Mouse (Mus musculus) lung, embryonic 16.5 days (tissue): ENCODE results near the gene D030056L22Rik. TPM values are rescaled to one million over a fixed set of nuclear protein-coding genes. Genes with fewer than 3 reads are reported as not detected.
A peak's percentile ranks its signal among the peaks of the same experiment; 100 is the strongest.

Experiments
- ATAC-seq: fragments of 200-750 bp; cut with Nextera tagmentation; 2 replicates; pipeline ENCODE4 v1.8.0; 2017; ENCODE audit warnings: low read depth, mild to moderate bottlenecking, moderate library complexity
- H3K27ac ChIP-seq: fragments of 300-500 bp; sonication (generic); 2 replicates; pipeline ENCODE4 v1.5.1; 2014; ENCODE audit warnings: mild to moderate bottlenecking, control low read depth, low read length
- H3K27me3 ChIP-seq: fragments of 300-500 bp; sonication (generic); 2 replicates; pipeline ENCODE4 v1.6.1; 2014; ENCODE audit warnings: low read depth, low read length, mixed read lengths; ENCODE audit not compliant: control insufficient read depth, insufficient read depth
- H3K36me3 ChIP-seq: fragments of 300-500 bp; sonication (generic); 2 replicates; pipeline ENCODE4 v1.6.1; 2014; ENCODE audit warnings: low read length; ENCODE audit not compliant: control insufficient read depth, insufficient read depth
- H3K4me1 ChIP-seq: fragments of 300-500 bp; sonication (generic); replicated peaks from 2 replicates; pipeline ENCODE4 v1.6.1; 2014; ENCODE audit warnings: low read length, mixed read lengths; ENCODE audit not compliant: control insufficient read depth, insufficient read depth
- H3K4me2 ChIP-seq: fragments of 300-500 bp; sonication (generic); 2 replicates; pipeline ENCODE4 v1.6.1; 2014; ENCODE audit warnings: low read depth, low read length, control low read depth
- H3K4me3 ChIP-seq: fragments of 300-500 bp; sonication (generic); 2 replicates; pipeline ENCODE4 v1.5.1; 2014; ENCODE audit warnings: mild to moderate bottlenecking, low read length, control low read depth
- H3K9ac ChIP-seq: fragments of 300-500 bp; sonication (generic); 2 replicates; pipeline ENCODE4 v1.6.1; 2014; ENCODE audit warnings: low read length, control low read depth
- H3K9me3 ChIP-seq: fragments of 300-500 bp; sonication (generic); 2 replicates; pipeline ENCODE4 v1.6.1; 2016; ENCODE audit warnings: low read length; ENCODE audit not compliant: control insufficient read depth
- WGBS: fragments of 180-500 bp; shearing (Covaris S2); extraction: QIAGEN DNeasy Blood & Tissue Kit; methylation state at CpG from one replicate; pipeline ENCODE4 v1.1.7; 2014; 5-methylcytosine and 5-hydroxymethylcytosine counted together
- polyA plus RNA-seq: library from polyadenylated mRNA; unstranded; fragments of >200 nt; fragmentation: Nextera tagmentation; extraction: Ambion mirVana; gene quantifications from 2 replicates; pipeline ENCODE4 v1.2.1, GENCODE M21; 2015

Gene D030056L22Rik
- polyA plus RNA-seq, 1 experiment from 2014 or later = 29.0 TPM

- ATAC-seq = no peak
- H3K4me1 ChIP-seq = no peaks in the 10 kb centered on the region
- no peaks in the 10 kb centered on the region; the same call in 1 of the 2 replicates for H3K27me3 ChIP-seq
- no peak overlapping the region for H3K27ac ChIP-seq
- H3K36me3 ChIP-seq = no peaks in the 10 kb centered on the region
- H3K9ac ChIP-seq = no peak overlapping the region
- no peak overlapping the region for H3K4me2 ChIP-seq
- no peak overlapping the region for H3K4me3 ChIP-seq
- 82% methylated on average over 5 of the region's 5 CpGs for WGBS
- H3K9me3 ChIP-seq = no peaks in the 10 kb centered on the region
Measured at GRCm38 (mm10) chr19:18746576-18747340, 33.8 kb downstream of the D030056L22Rik start.

GRCm38 (mm10) chr19:18747379-18747778 lies 34.4 kb downstream of the D030056L22Rik start:
- no peak overlapping the region for H3K9ac ChIP-seq
- H3K27me3 ChIP-seq = no peaks in the 10 kb centered on the region; the same call in 1 of the 2 replicates
- H3K4me3 ChIP-seq = no peak overlapping the region
- no peak overlapping the region for H3K4me2 ChIP-seq
- 88% methylated on average over 4 of the region's 4 CpGs for WGBS
- no peak overlapping the region for H3K27ac ChIP-seq
- no peak for ATAC-seq
- H3K9me3 ChIP-seq = no peaks in the 10 kb centered on the region
- H3K36me3 ChIP-seq = no peaks in the 10 kb centered on the region
- H3K4me1 ChIP-seq = no peaks in the 10 kb centered on the region

DNA sequence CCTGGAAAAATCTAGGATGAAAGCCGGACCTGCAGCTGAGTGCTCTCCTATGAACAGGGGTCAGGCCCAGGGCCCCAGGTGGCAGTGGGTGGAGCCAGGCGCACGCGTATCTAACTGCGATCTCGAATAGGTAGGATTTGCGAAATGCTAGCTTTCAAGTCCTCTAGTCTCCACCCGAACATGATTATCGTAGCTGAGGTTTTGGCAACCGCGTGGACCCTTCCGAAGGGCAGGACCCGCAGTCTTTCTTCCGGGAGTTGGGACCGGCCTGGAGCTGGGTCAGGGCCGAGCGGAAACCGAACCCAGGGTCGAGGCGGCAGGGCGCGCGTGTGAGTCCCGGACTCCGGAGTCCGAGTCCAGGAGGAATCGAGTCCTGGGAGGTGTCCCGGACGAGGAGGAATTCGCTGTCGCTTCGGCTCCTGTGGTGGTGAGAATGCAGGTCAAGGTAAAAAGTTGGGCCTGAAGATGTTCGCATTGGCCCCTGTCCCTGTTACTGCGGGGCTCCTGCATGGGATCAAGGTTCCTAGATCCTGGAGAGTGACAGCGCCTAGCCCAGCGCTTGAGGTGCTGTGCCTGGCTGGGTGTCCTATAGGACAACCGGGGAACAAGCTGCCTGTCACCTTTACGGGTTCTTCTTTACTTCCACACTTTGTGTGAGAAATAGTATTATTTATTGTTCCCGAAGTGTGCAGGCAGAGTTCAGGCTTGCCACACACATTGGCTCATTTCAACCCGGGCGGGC lies 36.8 kb downstream of the D030056L22Rik start, which contains the start of gene Trpm6:
Trpm6 (plus strand) TSS at position 386 of the 742 bp plus-strand sequence.
- Histone ChIP-seq H3K4me1 (no peaks in the 10 kb centered on the region), H3K27me3 (no peaks in the 10 kb centered on the region; the same call in 1 of the 2 replicates), H3K9ac (peak within 1 kb of the TSS; percentile 68), H3K9me3 (no peaks in the 10 kb centered on the region), H3K4me2 (peak within 1 kb of the TSS; percentile 82), H3K4me3 (peak within 1 kb of the TSS; percentile 54), H3K27ac (no peak within 1 kb of the TSS), H3K36me3 (no peaks in the 10 kb centered on the region)
- 5% methylated on average over 41 of the region's 41 CpGs for WGBS
- peak; percentile 72 for ATAC-seq

DNA sequence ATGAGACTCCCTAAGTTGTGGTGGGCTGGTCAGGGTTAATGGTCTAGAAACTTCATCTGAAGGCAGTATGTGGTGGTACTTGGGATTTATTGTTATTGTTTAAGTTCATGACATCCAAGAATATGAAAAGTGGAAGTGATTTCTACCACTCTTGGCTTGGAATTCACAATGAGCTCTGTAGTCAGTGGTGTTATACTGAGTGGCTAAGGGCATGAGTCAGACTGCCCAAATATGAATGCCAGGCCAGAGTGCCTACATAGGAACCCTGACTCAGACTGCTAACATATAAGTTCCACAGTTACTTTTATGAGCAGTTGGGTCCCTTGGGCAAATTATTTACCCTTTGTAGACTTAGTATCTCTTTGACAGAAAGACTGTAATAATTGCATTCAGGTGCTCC lies 44.2 kb downstream of the D030056L22Rik start:
- H3K27ac ChIP-seq = peak overlapping the region; percentile 51
- no peaks in the 10 kb centered on the region for H3K36me3 ChIP-seq
- no peaks in the 10 kb centered on the region for H3K27me3 ChIP-seq
- ATAC-seq = no peak
- H3K4me2 ChIP-seq = no peak overlapping the region
- peaks cover 5% of the 10 kb centered on the region for H3K4me1 ChIP-seq
- H3K9me3 ChIP-seq = no peaks in the 10 kb centered on the region
- no peak overlapping the region for H3K4me3 ChIP-seq
- H3K9ac ChIP-seq = no peak overlapping the region

DNA sequence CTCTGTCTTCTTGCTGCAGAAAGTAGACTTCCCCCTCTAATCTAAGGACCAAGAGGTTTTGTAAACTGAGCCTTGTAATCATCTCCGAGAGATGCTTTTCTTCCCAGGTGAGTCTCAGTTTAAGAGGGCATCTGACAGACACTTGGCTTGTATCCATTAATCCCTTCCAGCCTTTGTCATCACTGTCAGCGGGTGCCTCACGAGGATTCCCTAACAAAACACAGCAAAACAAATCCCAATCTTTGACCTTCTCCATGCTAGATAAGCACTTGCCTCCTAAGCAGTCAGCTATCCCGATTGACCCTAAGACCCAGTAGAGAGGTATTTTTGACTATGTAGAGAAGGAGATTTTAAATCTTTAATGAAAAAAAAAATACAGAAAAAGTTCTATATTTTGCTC lies 44.7 kb downstream of the D030056L22Rik start:
- Histone ChIP-seq H3K36me3 (no peaks in the 10 kb centered on the region), H3K9ac (no peak overlapping the region), H3K4me3 (no peak overlapping the region), H3K27ac (peak overlapping the region; percentile 51), H3K4me2 (no peak overlapping the region), H3K9me3 (no peaks in the 10 kb centered on the region), H3K27me3 (no peaks in the 10 kb centered on the region), H3K4me1 (peaks cover 5% of the 10 kb centered on the region)
- WGBS = 29% methylated on average over 4 of the region's 4 CpGs
- ATAC-seq = no peak

DNA sequence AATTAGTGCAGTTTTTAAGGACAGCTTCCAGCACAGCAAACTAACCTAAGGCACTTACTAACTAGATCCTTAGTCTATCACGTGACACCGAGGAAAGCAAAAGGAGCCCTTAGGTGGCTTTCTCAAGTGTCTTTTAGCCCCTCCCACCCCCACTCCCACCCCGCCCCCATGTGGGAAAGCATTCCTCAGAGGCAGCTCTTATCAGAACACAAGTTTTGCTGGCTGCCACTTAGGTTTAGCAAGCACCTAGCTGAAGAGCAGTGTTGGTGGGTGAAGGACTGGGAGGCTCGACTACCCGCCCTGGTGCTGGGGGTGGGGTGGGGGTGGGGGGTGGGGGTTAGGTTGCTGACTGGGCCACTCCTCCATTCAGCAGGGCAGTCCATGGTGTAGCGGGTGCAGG lies 45.3 kb downstream of the D030056L22Rik start:
- no peak overlapping the region for H3K27ac ChIP-seq
- H3K4me3 ChIP-seq = peak overlapping the region; percentile 30; the same call in 1 of the 2 replicates
- no peak overlapping the region for H3K9ac ChIP-seq
- H3K4me2 ChIP-seq = peak overlapping the region; percentile 43
- ATAC-seq = peak; percentile 98
- H3K27me3 ChIP-seq = no peaks in the 10 kb centered on the region
- no peaks in the 10 kb centered on the region for H3K36me3 ChIP-seq
- no peaks in the 10 kb centered on the region for H3K9me3 ChIP-seq
- 23% methylated on average over 6 of the region's 6 CpGs for WGBS
- H3K4me1 ChIP-seq = peaks cover 5% of the 10 kb centered on the region

- peak overlapping the region; percentile 55 for H3K27ac ChIP-seq
- ATAC-seq = peak; percentile 41
- WGBS = 29% methylated on average over 9 of the region's 9 CpGs
- H3K27me3 ChIP-seq = no peaks in the 10 kb centered on the region
- peak overlapping the region; percentile 43 for H3K4me2 ChIP-seq
- no peaks in the 10 kb centered on the region for H3K36me3 ChIP-seq
- H3K9me3 ChIP-seq = no peaks in the 10 kb centered on the region
- H3K4me1 ChIP-seq = peaks cover 5% of the 10 kb centered on the region
- H3K9ac ChIP-seq = peak overlapping the region; percentile 30; the same call in 1 of the 2 replicates
- peak overlapping the region; percentile 30 for H3K4me3 ChIP-seq
Measured at GRCm38 (mm10) chr19:18758916-18759315, 45.9 kb downstream of the D030056L22Rik start.

DNA sequence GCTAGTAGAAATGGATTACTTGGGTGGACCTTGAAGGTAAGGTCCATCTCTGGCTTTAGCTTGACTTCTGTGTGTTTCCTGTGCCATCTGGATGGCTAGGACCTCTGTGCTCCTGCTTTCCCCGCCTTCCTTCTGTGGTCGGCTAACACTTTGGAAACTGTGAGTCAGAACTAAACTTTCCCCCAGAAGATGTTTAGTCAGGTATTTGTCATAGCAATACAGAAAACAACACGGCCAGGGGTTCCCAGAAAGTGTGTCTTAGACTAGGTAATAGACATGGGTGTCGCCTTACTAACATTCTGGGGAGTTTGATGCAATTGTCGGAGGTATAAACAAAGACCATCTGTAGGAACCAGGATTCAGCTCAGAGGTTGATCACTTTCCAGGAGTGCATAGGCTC lies 53.4 kb downstream of the D030056L22Rik start:
- no peaks in the 10 kb centered on the region for H3K36me3 ChIP-seq
- no peak for ATAC-seq
- WGBS = 73% methylated on average over 5 of the region's 5 CpGs
- H3K27ac ChIP-seq = no peak overlapping the region
- no peak overlapping the region for H3K9ac ChIP-seq
- H3K27me3 ChIP-seq = no peaks in the 10 kb centered on the region
- no peak overlapping the region for H3K4me3 ChIP-seq
- no peaks in the 10 kb centered on the region for H3K4me1 ChIP-seq
- H3K4me2 ChIP-seq = no peak overlapping the region
- H3K9me3 ChIP-seq = no peaks in the 10 kb centered on the region
